Mouse (Mus musculus) right cerebral cortex, adult 18-20 months (tissue): ENCODE results near the gene Anapc4.

Source experiments
- DNase-seq: peaks from one replicate; pipeline ENCODE4 v3.0.0; 2022; ENCODE audit warnings: mixed read lengths

Gene Anapc4

GRCm38 (mm10) chr5:52833761-52834274, at the start of gene Anapc4:
Gene Anapc4 (plus strand): TSS chr5:52834012.
- DNase-seq, result peak; percentile 100

GRCm38 (mm10) chr5:52786556-52787322, 47.1 kb upstream of the Anapc4 start:
- no peak for DNase-seq

GRCm38 (mm10) chr5:52793230-52793629, 40.6 kb upstream of the Anapc4 start:
- DNase-seq, result no peak

GRCm38 (mm10) chr5:52794109-52794508, 39.7 kb upstream of the Anapc4 start:
- DNase-seq, result no peak

GRCm38 (mm10) chr5:52799274-52799985, 34.4 kb upstream of the Anapc4 start:
- no peak for DNase-seq

- no peak for DNase-seq
Observed at GRCm38 (mm10) chr5:52805801-52806200, 28.0 kb upstream of the Anapc4 start.

GRCm38 (mm10) chr5:52806349-52806748, 27.5 kb upstream of the Anapc4 start:
- DNase-seq, result no peak

GRCm38 (mm10) chr5:52807030-52807429, 26.8 kb upstream of the Anapc4 start:
- DNase-seq, result no peak

- DNase-seq, result no peak
Observed at GRCm38 (mm10) chr5:52810446-52810845, 23.4 kb upstream of the Anapc4 start.

GRCm38 (mm10) chr5:52811056-52811455, 22.8 kb upstream of the Anapc4 start:
- DNase-seq, result no peak

GRCm38 (mm10) chr5:52812456-52812855, 21.4 kb upstream of the Anapc4 start:
- DNase-seq, result peak; percentile 45

GRCm38 (mm10) chr5:52813312-52813711, 20.5 kb upstream of the Anapc4 start:
- DNase-seq, result no peak

- no peak for DNase-seq
Observed at GRCm38 (mm10) chr5:52818676-52819075, 15.1 kb upstream of the Anapc4 start.

GRCm38 (mm10) chr5:52821691-52822090, 12.1 kb upstream of the Anapc4 start:
- peak; percentile 70 for DNase-seq

- no peak for DNase-seq
Observed at GRCm38 (mm10) chr5:52827923-52828322, 5.9 kb upstream of the Anapc4 start.

- no peak for DNase-seq
Observed at GRCm38 (mm10) chr5:52833005-52833404, 807 bp upstream of the Anapc4 start.

GRCm38 (mm10) chr5:52834386-52834785, 574 bp downstream of the Anapc4 start:
- no peak for DNase-seq

- no peak for DNase-seq
Observed at GRCm38 (mm10) chr5:52844319-52844718, 10.5 kb downstream of the Anapc4 start.

- no peak for DNase-seq
Observed at GRCm38 (mm10) chr5:52855727-52856126, 21.9 kb downstream of the Anapc4 start.

GRCm38 (mm10) chr5:52864446-52864845, 30.6 kb downstream of the Anapc4 start:
- DNase-seq, result no peak

- DNase-seq, result peak; percentile 21
Observed at GRCm38 (mm10) chr5:52865825-52866224, 32.0 kb downstream of the Anapc4 start.

- DNase-seq, result no peak
Observed at GRCm38 (mm10) chr5:52866361-52867155, 32.7 kb downstream of the Anapc4 start.
